Mouse (Mus musculus): Measurements from ENCODE around the gene Ift46.

GRCm38 (mm10) chr9:44810316-44810715, 42.6 kb downstream of the Ift46 start:
- TF ChIP-seq CTCF (IDR thresholded peaks at IDR 0.05) (no peak), POLR2A (IDR thresholded peaks at IDR 0.05; ENCODE audit: insufficient read depth, low read depth, low read length) (no peak)
